8 mouse cellular contexts compared by ENCODE assay signal in genomic region chr1:58392268-58392651, GRCm38 (mm10). TPM values are rescaled to one million over a fixed set of nuclear protein-coding genes. Genes with fewer than 3 reads are reported as not detected.
DNase-seq lines count a peak whose midpoint lies in the region; ATAC-seq and TF ChIP-seq lines count a peak whose summit lies in the region.

No protein-coding gene starts in this region.

- peaks cover 19% of the 10 kb centered on the region for H3K36me3 ChIP-seq in liver, adult 2 months (ENCODE audit: control insufficient read depth, insufficient read depth, low read length)
- peaks cover 28% of the 10 kb centered on the region for H3K36me3 ChIP-seq in hindbrain, embryonic 14.5 days (replicated peaks; ENCODE audit: control insufficient read depth, insufficient read depth)
- H3K36me3 ChIP-seq in midbrain, embryonic 14.5 days (ENCODE audit: control insufficient read depth, insufficient read depth, low read length): peaks cover 27% of the 10 kb centered on the region

- 2% methylated on average over 16 of the region's 16 CpGs for WGBS in liver, adult 2 months
- 0% methylated on average over 16 of the region's 16 CpGs for WGBS in hindbrain, embryonic 14.5 days
- whole genome bisulfite sequencing in midbrain, embryonic 14.5 days: 0% methylated on average over 16 of the region's 16 CpGs

- TF ChIP-seq POLR2A in liver, adult 2 months (IDR thresholded peaks at IDR 0.05; ENCODE audit: extremely low read depth, insufficient read depth, low read length): no peak

- H3K4me2 ChIP-seq in hindbrain, embryonic 14.5 days (replicated peaks): peak overlapping the region; percentile 60
- H3K4me2 ChIP-seq in midbrain, embryonic 14.5 days (ENCODE audit: low read length): peak overlapping the region; percentile 78

- peaks cover 5% of the 10 kb centered on the region for H3K4me1 ChIP-seq in liver, adult 2 months (ENCODE audit: control insufficient read depth, insufficient read depth, low read length)
- peaks cover 17% of the 10 kb centered on the region for H3K4me1 ChIP-seq in hindbrain, embryonic 14.5 days (replicated peaks; ENCODE audit: control insufficient read depth, insufficient read depth, low read length)
- H3K4me1 ChIP-seq in midbrain, embryonic 14.5 days (ENCODE audit: control insufficient read depth, insufficient read depth, low read length): peaks cover 12% of the 10 kb centered on the region

- H3K27me3 ChIP-seq in liver, adult 2 months (ENCODE audit: control insufficient read depth, insufficient read depth, low read length): no peaks in the 10 kb centered on the region
- no peaks in the 10 kb centered on the region for H3K27me3 ChIP-seq in hindbrain, embryonic 14.5 days (ENCODE audit: control insufficient read depth, insufficient read depth, low read length)
- no peaks in the 10 kb centered on the region for H3K27me3 ChIP-seq in midbrain, embryonic 14.5 days (ENCODE audit: control insufficient read depth, insufficient read depth, low read length)

- no peak for TF ChIP-seq CTCF in liver, adult 2 months (IDR thresholded peaks at IDR 0.05; ENCODE audit: low read depth, low read length)

- peaks cover 9% of the 10 kb centered on the region; the same call in 1 of the 2 replicates for H3K79me2 ChIP-seq in liver, adult 2 months (ENCODE audit: control insufficient read depth, insufficient read depth, low read length)

- DNase-seq in liver, adult 2 months (ENCODE audit: extremely low read depth, low read depth, low spot score): peak; percentile 50
- DNase-seq in liver: no peak
- peak; percentile 67 for DNase-seq in hindbrain, embryonic 14.5 days (ENCODE audit: low spot score)
- peak; percentile 67 for DNase-seq in midbrain, embryonic 14.5 days
- no peak for DNase-seq in ovary, postnatal 14 days (ENCODE audit: low spot score)
- DNase-seq in adrenal gland, postnatal 4 days (ENCODE audit: low spot score in 2 of 2): no peak
- DNase-seq in kidney, adult 8-10 months: no peak

- peak overlapping the region; percentile 100 for H3K27ac ChIP-seq in liver, adult 2 months (replicated peaks; ENCODE audit: insufficient read depth, low read depth, low read length)
- H3K27ac ChIP-seq in hindbrain, embryonic 14.5 days: peak overlapping the region; percentile 100
- peak overlapping the region; percentile 99 for H3K27ac ChIP-seq in midbrain, embryonic 14.5 days (replicated peaks; ENCODE audit: low read depth, low read length)

- H3K9ac ChIP-seq in liver, adult 2 months (ENCODE audit: low read depth, low read length): peak overlapping the region; percentile 99
- peak overlapping the region; percentile 98 for H3K9ac ChIP-seq in hindbrain, embryonic 14.5 days
- H3K9ac ChIP-seq in midbrain, embryonic 14.5 days (replicated peaks; ENCODE audit: low read length): peak overlapping the region; percentile 97

- peak overlapping the region; percentile 96 for H3K4me3 ChIP-seq in liver, adult 2 months (ENCODE audit: insufficient read depth, low read depth, low read length)
- H3K4me3 ChIP-seq in hindbrain, embryonic 14.5 days (replicated peaks; ENCODE audit: low read length): peak overlapping the region; percentile 94
- peak overlapping the region; percentile 85 for H3K4me3 ChIP-seq in midbrain, embryonic 14.5 days (replicated peaks; ENCODE audit: low read depth, low read length)

- 0 out of 2 replicates have a peak, but pooled peaks have one; percentile 3 for ATAC-seq in common myeloid progenitor, adult 5-6 weeks (replicated peaks; ENCODE audit: low read depth, poor library complexity, severe bottlenecking)
- no peak; the same call in 1 of the 2 replicates for ATAC-seq in hindbrain, embryonic 14.5 days (ENCODE audit: low FRiP score)
- ATAC-seq in midbrain, embryonic 14.5 days (ENCODE audit: low FRiP score, low TSS enrichment): no peak

- no peaks in the 10 kb centered on the region for H3K9me3 ChIP-seq in hindbrain, embryonic 14.5 days (ENCODE audit: control insufficient read depth, low read length)
- no peaks in the 10 kb centered on the region for H3K9me3 ChIP-seq in midbrain, embryonic 14.5 days (ENCODE audit: control insufficient read depth, low read length)

RNA-seq across cellular contexts. Expression of gene Bzw1, which starts 0.4 kb away (rescaled TPM):
- 94.4 and 103 TPM in 2 replicates for total RNA-seq in liver, adult 2 months (2014; rRNA removed)
- 16.1 and 17.7 TPM in 2 replicates for polyA plus RNA-seq in liver, adult 2 months (2012; rRNA removed)
- total RNA-seq in common myeloid progenitor, adult 5-6 weeks (2017): 194 and 196 TPM in 2 replicates
- polyA plus RNA-seq in hindbrain, embryonic 14.5 days (2014; fragmentation: Nextera tagmentation; extraction: Ambion mirVana): 372 and 407 TPM in 2 replicates
- polyA plus RNA-seq in midbrain, embryonic 14.5 days (2014; fragmentation: Nextera tagmentation; extraction: Ambion mirVana): 340 and 468 TPM in 2 replicates
- 100 to 1,000 TPM; 180 to 189 TPM for total RNA-seq in adrenal gland, postnatal 4 days (2021)

RNA-seq across cellular contexts. Expression of gene Clk1, which starts 31.6 kb away (rescaled TPM):
- 128 and 163 TPM in 2 replicates for total RNA-seq in liver, adult 2 months (2014; rRNA removed)
- 16.7 and 23.0 TPM in 2 replicates for polyA plus RNA-seq in liver, adult 2 months (2012; rRNA removed)
- 507 and 538 TPM in 2 replicates for total RNA-seq in common myeloid progenitor, adult 5-6 weeks (2017)
- 143 and 156 TPM in 2 replicates for polyA plus RNA-seq in hindbrain, embryonic 14.5 days (2014; fragmentation: Nextera tagmentation; extraction: Ambion mirVana)
- polyA plus RNA-seq in midbrain, embryonic 14.5 days (2014; fragmentation: Nextera tagmentation; extraction: Ambion mirVana): 158 and 160 TPM in 2 replicates
- 100 to 1,000 TPM; 195 to 199 TPM for total RNA-seq in adrenal gland, postnatal 4 days (2021)

RNA-seq across cellular contexts. Expression of gene Nif3l1, which starts 52.7 kb away (rescaled TPM):
- 9.4 and 10.5 TPM in 2 replicates for total RNA-seq in liver, adult 2 months (2014; rRNA removed)
- polyA plus RNA-seq in liver, adult 2 months (2012; rRNA removed): 11.4 and 11.9 TPM in 2 replicates
- total RNA-seq in common myeloid progenitor, adult 5-6 weeks (2017): 55.0 and 64.6 TPM in 2 replicates
- polyA plus RNA-seq in hindbrain, embryonic 14.5 days (2014; fragmentation: Nextera tagmentation; extraction: Ambion mirVana): 50.4 and 51.6 TPM in 2 replicates
- polyA plus RNA-seq in midbrain, embryonic 14.5 days (2014; fragmentation: Nextera tagmentation; extraction: Ambion mirVana): 57.5 and 65.3 TPM in 2 replicates
- total RNA-seq in adrenal gland, postnatal 4 days (2021): 10 to 100 TPM; 19.0 to 21.2 TPM

RNA-seq across cellular contexts. Expression of gene Ppil3, which starts 53.0 kb away (rescaled TPM):
- 21.5 and 32.6 TPM in 2 replicates for total RNA-seq in liver, adult 2 months (2014; rRNA removed)
- 13.6 and 14.2 TPM in 2 replicates for polyA plus RNA-seq in liver, adult 2 months (2012; rRNA removed)
- total RNA-seq in common myeloid progenitor, adult 5-6 weeks (2017): 71.3 and 86.1 TPM in 2 replicates
- polyA plus RNA-seq in hindbrain, embryonic 14.5 days (2014; fragmentation: Nextera tagmentation; extraction: Ambion mirVana): 48.7 and 57.8 TPM in 2 replicates
- polyA plus RNA-seq in midbrain, embryonic 14.5 days (2014; fragmentation: Nextera tagmentation; extraction: Ambion mirVana): 54.3 and 55.0 TPM in 2 replicates
- total RNA-seq in adrenal gland, postnatal 4 days (2021): 10 to 100 TPM; 35.1 to 37.5 TPM

Comparison
In these comparisons a context has a peak if more than half of its experiments do, and no peak if none do; other contexts are left out.
1. DNase-seq: peak in liver, adult 2 months (single experiment), hindbrain, embryonic 14.5 days (single experiment) and midbrain, embryonic 14.5 days (single experiment); none in liver (single experiment), ovary, postnatal 14 days (single experiment), adrenal gland, postnatal 4 days (0 of 2) and kidney, adult 8-10 months (0 of 2).
2. Peak in every context shown above with its lines, with median percentiles within 50 percentile points of each other: H3K27ac ChIP-seq, H3K4me3 ChIP-seq and H3K9ac ChIP-seq.